Mouse (Mus musculus) thymus, adult 2 months (tissue): Measurements from ENCODE around the gene Elf1.

Source experiments
- CTCF ChIP-seq: fragments of 200-500 bp; IDR thresholded peaks from 2 replicates; pipeline ENCODE4 v1.5.1; 2012; ENCODE audit warnings: mild to moderate bottlenecking, control low read depth, low read length, moderate library complexity, borderline replicate concordance; ENCODE audit not compliant: control insufficient read depth, poor library complexity, insufficient read depth; ENCODE audit errors: extremely low read depth
- POLR2A ChIP-seq: fragments of 200-500 bp; IDR thresholded peaks from 2 replicates; pipeline ENCODE4 v1.6.1; 2012; ENCODE audit warnings: mild to moderate bottlenecking, low read length, control low read depth, moderate library complexity; ENCODE audit not compliant: control insufficient read depth, poor library complexity, insufficient read depth; ENCODE audit errors: extremely low read depth

DNA sequence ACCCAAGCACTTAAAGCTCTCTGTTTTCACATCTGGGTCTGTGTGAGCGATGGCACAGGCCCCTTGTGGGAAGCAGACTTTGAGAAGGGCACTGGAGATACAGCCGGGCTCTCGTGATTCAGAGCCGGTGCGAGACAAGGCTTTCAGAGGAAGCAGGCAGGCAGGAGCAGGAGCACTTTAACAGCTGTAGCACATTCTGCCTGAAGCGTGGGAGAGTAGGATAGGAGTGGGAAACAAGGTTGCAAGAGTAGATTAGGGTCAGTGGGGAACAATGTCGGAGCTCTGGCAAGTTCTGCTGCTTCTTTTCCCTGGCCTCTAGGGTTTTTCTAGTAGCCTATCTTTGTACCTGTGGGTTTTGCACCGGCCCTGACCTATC is 5.6 kb downstream of the Elf1 start:
- TF ChIP-seq CTCF (no peak), POLR2A (no peak)
